Mouse (Mus musculus) limb, embryonic 12.5 days (tissue): ENCODE measurements around the gene Ccl26. TPM values are rescaled to one million over a fixed set of nuclear protein-coding genes. Genes with fewer than 3 reads are reported as not detected.

ENCODE experiments used
- ATAC-seq: fragments of 200-750 bp; cut with Nextera tagmentation; 2 replicates; pipeline ENCODE4 v1.8.0; 2017; ENCODE audit warnings: low read depth, moderate TSS enrichment; ENCODE audit not compliant: insufficient number of reproducible peaks, insufficient read depth, low FRiP score, low TSS enrichment
- H3K27ac ChIP-seq: fragments of 300-500 bp; sonication (generic); 2 replicates; pipeline ENCODE4 v1.5.1; 2016; ENCODE audit warnings: mild to moderate bottlenecking, moderate library complexity
- H3K27me3 ChIP-seq: fragments of 300-500 bp; sonication (generic); 2 replicates; pipeline ENCODE4 v1.6.1; 2016; ENCODE audit warnings: mild to moderate bottlenecking, moderate library complexity
- H3K36me3 ChIP-seq: fragments of 300-500 bp; sonication (generic); 2 replicates; pipeline ENCODE4 v1.6.1; 2016; ENCODE audit warnings: mild to moderate bottlenecking, moderate library complexity
- H3K4me1 ChIP-seq: fragments of 300-500 bp; sonication (generic); replicated peaks from 2 replicates; pipeline ENCODE4 v1.6.1; 2016
- H3K4me2 ChIP-seq: fragments of 300-500 bp; sonication (generic); 2 replicates; pipeline ENCODE4 v1.6.1; 2016; ENCODE audit warnings: mild to moderate bottlenecking, moderate library complexity
- H3K4me3 ChIP-seq: fragments of 300-500 bp; sonication (generic); replicated peaks from 2 replicates; pipeline ENCODE4 v1.5.1; 2016; ENCODE audit warnings: mild to moderate bottlenecking
- H3K9ac ChIP-seq: fragments of 300-500 bp; sonication (generic); replicated peaks from 2 replicates; pipeline ENCODE4 v1.6.1; 2016; ENCODE audit warnings: mild to moderate bottlenecking, moderate library complexity
- H3K9me3 ChIP-seq: fragments of 300-500 bp; sonication (generic); 2 replicates; pipeline ENCODE4 v1.6.1; 2016; ENCODE audit warnings: mild to moderate bottlenecking, moderate library complexity
- WGBS: fragments of 180-500 bp; shearing (Covaris S2); methylation state at CpG from one replicate; pipeline ENCODE4 v1.1.7; 2016; 5-methylcytosine and 5-hydroxymethylcytosine counted together
- polyA plus RNA-seq: library from polyadenylated mRNA; unstranded; fragments of >200 nt; fragmentation: Nextera tagmentation; extraction: Ambion mirVana; gene quantifications from 2 replicates; pipeline ENCODE4 v1.2.1, GENCODE M21; 2016

Ccl26 gene
- polyA plus RNA-seq, 1 experiment from 2014 or later, result not detected

DNA sequence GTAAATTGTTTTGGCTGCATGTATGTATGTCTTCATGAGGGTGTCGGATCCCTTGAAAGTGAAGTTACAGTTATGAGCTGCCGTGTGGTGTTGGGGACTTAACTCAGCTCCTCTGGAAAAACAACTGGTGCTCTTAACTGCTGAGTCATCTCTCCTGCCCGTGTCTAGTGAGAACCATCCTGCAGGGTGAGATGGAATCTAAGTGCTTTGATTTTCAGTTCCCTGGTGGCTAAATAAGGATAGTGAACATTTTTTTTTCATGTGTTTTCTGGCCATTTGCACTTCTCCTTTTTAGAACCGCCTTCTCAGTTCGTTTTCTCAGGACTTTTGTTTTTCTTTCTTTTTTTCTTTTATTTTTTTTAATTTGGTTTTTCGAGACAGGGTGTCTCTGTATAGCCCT is 5.3 kb upstream of the Ccl26 start:
- H3K4me1 ChIP-seq, result no peaks in the 10 kb centered on the region

DNA sequence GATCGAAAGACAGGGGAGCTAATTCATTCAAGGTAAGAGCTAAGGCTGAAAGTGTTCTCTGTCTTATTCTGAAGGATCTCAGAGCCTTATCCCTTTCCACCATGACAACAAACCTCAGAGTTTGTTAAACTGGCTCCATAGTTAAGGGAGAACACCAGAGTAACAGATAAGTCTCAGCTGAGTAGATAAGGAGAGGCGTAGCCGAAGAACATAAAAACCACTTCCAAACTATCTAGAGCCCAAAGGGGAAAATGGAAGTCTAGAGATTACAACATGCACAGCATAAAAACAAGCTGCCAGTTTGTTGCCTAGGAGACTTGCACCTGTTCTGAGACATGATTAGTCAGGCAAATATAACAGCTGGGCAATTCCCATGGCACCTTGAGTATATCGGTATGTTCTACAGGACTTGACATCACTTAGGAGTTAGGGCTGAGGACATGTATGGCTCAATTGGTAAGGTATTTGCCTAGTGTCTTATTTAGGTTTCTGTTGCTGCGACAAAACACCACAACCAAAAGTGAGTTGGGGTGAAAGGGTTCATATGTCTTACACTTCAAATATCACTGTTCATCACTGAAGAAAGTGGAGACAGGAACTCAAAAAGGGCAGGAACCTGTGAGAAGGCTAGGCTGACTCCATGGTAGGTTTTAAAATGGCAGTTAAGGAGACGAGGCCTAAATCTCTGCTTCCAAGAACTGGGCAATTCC is 4.3 kb upstream of the Ccl26 start:
- WGBS, result 87% methylated on average over 6 of the region's 6 CpGs
- Histone ChIP-seq H3K27ac (no peak overlapping the region), H3K9ac (no peak overlapping the region), H3K4me3 (no peak overlapping the region), H3K36me3 (no peaks in the 10 kb centered on the region), H3K4me1 (no peaks in the 10 kb centered on the region), H3K9me3 (no peaks in the 10 kb centered on the region), H3K27me3 (no peaks in the 10 kb centered on the region), H3K4me2 (no peak overlapping the region)
- ATAC-seq, result no peak

More for the DNA sequence above, 5.3 kb upstream of the Ccl26 start:
- Histone ChIP-seq H3K4me2 (no peak overlapping the region), H3K9me3 (no peaks in the 10 kb centered on the region), H3K4me3 (no peak overlapping the region), H3K36me3 (no peaks in the 10 kb centered on the region), H3K9ac (no peak overlapping the region), H3K27me3 (no peaks in the 10 kb centered on the region), H3K27ac (no peak overlapping the region)
- ATAC-seq, result no peak
- 64% methylated on average over 6 of the region's 6 CpGs for WGBS

DNA sequence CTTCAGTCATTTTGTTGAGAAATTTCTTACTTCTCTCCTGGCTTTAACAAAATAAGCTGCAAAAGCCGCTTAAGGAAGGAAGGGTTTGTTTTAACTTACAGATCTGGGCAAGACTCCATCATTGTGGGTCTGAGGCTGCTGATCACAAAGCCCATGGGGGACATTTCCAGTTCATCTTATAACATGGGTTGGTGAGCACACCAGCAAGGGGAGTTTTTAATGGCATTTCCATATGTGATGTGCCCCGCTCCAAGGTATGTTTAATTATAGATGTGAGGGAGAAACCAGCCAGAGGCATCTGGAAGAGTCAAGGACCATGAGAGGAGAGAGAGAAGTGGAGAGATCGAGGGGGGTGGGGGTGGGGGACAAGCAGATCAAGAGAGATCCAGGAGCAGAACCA is 5.7 kb downstream of the Ccl26 start:
- Histone ChIP-seq H3K36me3 (no peaks in the 10 kb centered on the region), H3K9me3 (no peaks in the 10 kb centered on the region), H3K4me2 (no peak overlapping the region), H3K27ac (no peak overlapping the region), H3K9ac (no peak overlapping the region), H3K27me3 (0 out of 2 replicates have a peak, but pooled peaks cover 3% of the 10 kb centered on the region), H3K4me1 (peaks cover 9% of the 10 kb centered on the region; the same call in 1 of the 2 replicates), H3K4me3 (no peak overlapping the region)
- no peak for ATAC-seq
- 63% methylated on average over 3 of the region's 3 CpGs for WGBS

DNA sequence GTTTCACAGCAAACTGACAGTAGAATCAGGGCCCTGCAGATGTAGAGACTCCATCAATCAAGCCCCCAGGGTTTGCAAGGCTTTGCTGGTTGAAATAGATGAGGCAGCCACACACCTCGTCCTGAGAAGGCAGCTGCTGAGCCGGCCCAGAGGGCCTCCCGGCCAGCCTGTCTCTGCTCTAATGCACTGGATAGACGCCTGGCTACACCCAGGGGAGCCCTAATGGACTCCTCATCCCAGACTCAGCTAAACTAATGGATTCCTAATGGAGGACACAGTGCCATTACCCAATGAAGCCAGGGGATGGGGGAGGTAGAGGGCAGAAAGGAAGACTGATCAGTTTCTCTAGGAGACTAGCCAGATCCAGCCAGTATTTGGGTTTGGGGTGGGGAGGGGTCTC is 6.3 kb downstream of the Ccl26 start:
- peaks cover 4% of the 10 kb centered on the region; the same call in 1 of the 2 replicates for H3K27me3 ChIP-seq
- H3K9ac ChIP-seq, result no peak overlapping the region
- no peaks in the 10 kb centered on the region for H3K9me3 ChIP-seq
- ATAC-seq, result no peak
- H3K4me1 ChIP-seq, result peaks cover 9% of the 10 kb centered on the region; the same call in 1 of the 2 replicates
- WGBS, result 13% methylated on average over 4 of the region's 4 CpGs
- H3K27ac ChIP-seq, result 0 out of 2 replicates have a peak overlapping the region, but pooled peaks have one; percentile 32
- no peak overlapping the region for H3K4me3 ChIP-seq
- H3K36me3 ChIP-seq, result no peaks in the 10 kb centered on the region
- H3K4me2 ChIP-seq, result no peak overlapping the region

DNA sequence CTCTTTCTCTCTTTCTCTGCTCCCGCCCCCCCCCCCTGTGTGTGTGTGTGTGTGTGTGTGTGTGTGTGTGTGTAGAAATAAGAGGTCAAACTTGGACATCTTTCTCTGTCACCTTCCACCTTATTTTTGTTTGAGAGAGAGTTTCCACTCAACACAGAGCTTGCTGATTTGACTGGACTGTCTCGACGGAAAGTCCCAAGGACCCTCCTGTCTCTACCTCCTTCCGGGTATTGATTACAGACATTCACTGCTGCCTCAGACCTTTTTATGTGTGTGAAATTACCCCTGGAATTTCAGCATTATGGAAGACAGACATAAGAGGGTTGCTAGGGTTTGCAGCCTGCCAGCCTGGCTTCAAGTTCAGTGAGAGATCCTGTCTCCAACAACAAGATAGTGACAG is 7.1 kb downstream of the Ccl26 start:
- peaks cover 7% of the 10 kb centered on the region; the same call in 1 of the 2 replicates for H3K27me3 ChIP-seq
- no peak overlapping the region for H3K4me3 ChIP-seq
- no peak overlapping the region for H3K27ac ChIP-seq
- H3K4me1 ChIP-seq, result peaks cover 9% of the 10 kb centered on the region; the same call in 1 of the 2 replicates
- no peaks in the 10 kb centered on the region for H3K36me3 ChIP-seq
- H3K9me3 ChIP-seq, result no peaks in the 10 kb centered on the region
- 73% methylated on average over 3 of the region's 4 CpGs for WGBS
- no peak for ATAC-seq
- no peak overlapping the region for H3K9ac ChIP-seq
- H3K4me2 ChIP-seq, result no peak overlapping the region

DNA sequence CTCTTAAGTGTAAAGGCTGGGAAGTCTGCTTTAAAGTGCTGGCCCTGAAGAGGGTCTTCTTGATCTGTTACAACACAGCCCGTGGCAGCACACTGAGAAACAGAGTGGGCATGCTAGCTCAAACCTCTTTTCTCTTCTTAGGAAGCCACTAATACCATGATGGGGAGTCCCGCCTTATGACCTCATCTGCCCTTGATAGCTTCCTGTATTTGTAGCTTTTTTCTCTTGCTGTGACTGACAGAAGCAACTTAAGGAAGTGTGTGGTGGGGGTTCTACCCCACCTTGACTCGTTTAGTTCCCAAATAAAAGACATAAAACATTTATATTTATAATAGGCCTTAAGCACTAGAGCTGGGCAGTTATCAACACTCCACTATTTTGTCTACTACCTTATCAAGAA is 11.8 kb downstream of the Ccl26 start:
- H3K27me3 ChIP-seq, result peaks cover 22% of the 10 kb centered on the region
- ATAC-seq, result no peak
- 81% methylated on average over 3 of the region's 3 CpGs for WGBS
- no peak overlapping the region for H3K4me2 ChIP-seq
- no peak overlapping the region for H3K27ac ChIP-seq
- H3K9ac ChIP-seq, result no peak overlapping the region
- no peaks in the 10 kb centered on the region for H3K36me3 ChIP-seq
- H3K4me1 ChIP-seq, result peaks cover 11% of the 10 kb centered on the region; the same call in 1 of the 2 replicates
- H3K9me3 ChIP-seq, result no peaks in the 10 kb centered on the region
- H3K4me3 ChIP-seq, result no peak overlapping the region

DNA sequence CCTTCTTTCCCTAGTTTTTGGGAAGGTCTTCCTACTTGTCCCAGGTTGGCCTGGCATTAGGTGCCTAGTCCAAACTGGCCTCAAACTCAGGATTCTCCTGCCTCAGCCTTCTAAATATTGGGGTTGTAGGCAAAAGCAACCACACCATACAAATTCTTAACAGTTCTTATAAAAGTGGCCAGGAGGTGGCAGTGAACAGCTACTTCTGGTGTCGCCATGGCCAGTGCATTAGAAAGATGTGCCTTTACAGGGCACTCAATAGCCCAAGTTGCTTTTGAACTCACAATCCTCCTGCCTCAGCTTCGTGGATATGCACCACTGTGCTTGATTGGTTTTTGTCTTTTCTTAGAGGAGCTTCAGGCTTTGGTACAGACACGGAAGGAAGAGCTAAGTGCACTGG is 12.5 kb downstream of the Ccl26 start:
- Histone ChIP-seq H3K27me3 (peaks cover 24% of the 10 kb centered on the region), H3K27ac (no peak overlapping the region), H3K9ac (no peak overlapping the region), H3K9me3 (no peaks in the 10 kb centered on the region), H3K4me2 (no peak overlapping the region), H3K36me3 (no peaks in the 10 kb centered on the region), H3K4me1 (peaks cover 11% of the 10 kb centered on the region; the same call in 1 of the 2 replicates), H3K4me3 (no peak overlapping the region)
- ATAC-seq, result no peak
- 42% methylated on average over 3 of the region's 3 CpGs for WGBS

DNA sequence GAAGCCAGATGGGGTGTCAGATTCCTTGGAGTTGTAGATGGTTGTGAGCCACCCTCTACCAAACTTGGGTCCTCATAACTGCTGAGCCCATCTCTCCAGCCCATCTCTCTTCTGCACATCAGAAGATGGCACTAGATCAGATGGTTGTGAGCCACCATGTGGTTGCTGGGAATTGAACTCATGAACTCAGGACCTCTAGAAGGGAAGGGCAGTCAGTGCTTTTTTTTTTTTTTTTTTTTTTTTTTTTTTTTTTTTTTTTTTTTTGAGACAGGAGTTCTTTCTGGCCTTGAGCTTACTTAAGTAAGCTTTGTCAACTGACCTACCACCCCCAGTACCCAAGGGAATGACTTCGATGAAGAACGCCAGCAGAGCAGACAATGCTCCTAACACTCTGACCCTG is 15.4 kb downstream of the Ccl26 start:
- Histone ChIP-seq H3K27ac (no peak overlapping the region), H3K4me3 (no peak overlapping the region), H3K4me2 (no peak overlapping the region), H3K36me3 (no peaks in the 10 kb centered on the region), H3K9me3 (no peaks in the 10 kb centered on the region), H3K9ac (no peak overlapping the region), H3K27me3 (peaks cover 31% of the 10 kb centered on the region), H3K4me1 (peaks cover 18% of the 10 kb centered on the region)
- no peak for ATAC-seq
- WGBS, result 20% methylated on average over 2 of the region's 2 CpGs

DNA sequence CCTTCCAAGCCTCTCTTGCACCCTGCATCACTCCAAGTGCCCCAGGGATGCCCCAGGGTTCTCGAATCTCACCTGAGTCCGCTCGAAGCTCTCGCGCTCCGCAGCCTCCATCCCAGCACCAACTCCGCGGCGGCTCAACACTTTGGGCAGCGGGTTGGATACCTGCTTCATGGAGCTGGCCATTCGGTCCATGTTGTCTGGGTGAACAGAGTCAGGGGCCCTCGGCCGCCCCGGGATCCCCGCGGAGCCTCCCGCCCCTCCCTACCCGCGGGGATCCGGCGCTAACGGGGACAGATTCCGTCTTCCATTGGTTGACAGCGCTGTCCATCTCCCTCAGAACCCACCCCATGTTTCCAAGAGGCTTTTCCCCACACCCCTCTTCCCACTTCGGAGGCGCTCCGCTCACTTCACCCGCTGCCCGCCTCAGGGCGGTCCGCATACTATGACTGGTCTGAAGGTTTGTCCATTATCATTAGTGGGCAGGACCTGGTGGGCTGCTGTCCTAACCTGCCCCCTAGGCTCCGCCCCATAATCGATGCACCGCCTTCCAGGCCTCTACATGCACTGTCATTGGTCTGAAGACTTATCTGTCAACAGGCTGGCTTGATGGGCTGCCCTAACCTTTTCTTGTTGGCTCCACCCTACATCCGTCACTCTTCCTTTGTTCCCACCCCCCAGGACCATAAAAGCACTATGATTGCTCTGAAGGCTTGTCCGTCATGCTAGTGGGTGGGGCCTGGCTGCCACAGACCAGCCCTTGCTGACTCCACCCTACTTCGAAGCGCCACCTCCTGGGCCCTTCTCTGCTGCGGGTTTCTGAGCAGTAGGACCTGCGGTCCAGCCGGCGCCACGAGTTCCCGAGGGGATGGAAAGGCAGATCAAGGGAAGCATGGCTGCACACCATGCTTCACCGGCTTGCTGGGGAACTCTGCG is 18.2 kb downstream of the Ccl26 start, which contains the start of gene Hip1:
TSS of gene Hip1 (minus strand) at position 256 of the 933 bp plus-strand sequence.
- peaks cover 18% of the 10 kb centered on the region for H3K4me1 ChIP-seq
- ATAC-seq, result peak; percentile 100
- peak within 1 kb of the TSS; percentile 92 for H3K4me2 ChIP-seq
- WGBS, result under 1% methylated on average over 46 of the region's 46 CpGs
- peak within 1 kb of the TSS; percentile 69 for H3K4me3 ChIP-seq
- peak within 1 kb of the TSS; percentile 73 for H3K9ac ChIP-seq
- peak within 1 kb of the TSS; percentile 46 for H3K27ac ChIP-seq
- H3K9me3 ChIP-seq, result no peaks in the 10 kb centered on the region
- H3K27me3 ChIP-seq, result peaks cover 27% of the 10 kb centered on the region; the same call in 1 of the 2 replicates
- H3K36me3 ChIP-seq, result no peaks in the 10 kb centered on the region

DNA sequence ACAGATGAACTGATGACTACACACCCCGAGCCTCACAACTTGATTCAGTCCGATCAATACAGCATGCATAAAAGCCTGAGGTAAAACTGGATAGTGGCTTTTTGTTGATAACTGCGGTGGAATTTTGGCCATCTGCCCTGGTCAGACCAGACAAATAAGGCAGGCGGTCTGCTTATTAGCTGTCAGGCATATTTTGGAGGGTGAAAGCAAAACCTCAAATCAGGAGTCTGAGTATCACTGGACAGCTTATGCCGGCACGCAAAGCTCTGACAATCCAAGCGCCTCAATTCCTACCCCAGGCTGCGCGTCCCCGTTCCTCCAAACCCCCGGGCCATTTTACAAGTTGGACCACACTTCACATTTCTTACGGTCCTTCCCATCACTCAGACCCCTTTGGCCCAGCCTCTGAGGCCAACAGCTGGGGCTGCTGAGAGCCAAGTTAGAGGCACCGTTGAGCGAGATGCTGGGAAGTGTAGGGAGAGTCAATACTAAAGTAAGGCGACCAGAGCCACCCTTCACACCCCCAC is 19.3 kb downstream of the Ccl26 start:
- H3K4me2 ChIP-seq, result peak overlapping the region; percentile 92
- H3K9ac ChIP-seq, result peak overlapping the region; percentile 73
- WGBS, result 8% methylated on average over 15 of the region's 15 CpGs
- no peaks in the 10 kb centered on the region for H3K36me3 ChIP-seq
- peak overlapping the region; percentile 69 for H3K4me3 ChIP-seq
- H3K27ac ChIP-seq, result no peak overlapping the region
- H3K27me3 ChIP-seq, result peaks cover 21% of the 10 kb centered on the region; the same call in 1 of the 2 replicates
- H3K9me3 ChIP-seq, result no peaks in the 10 kb centered on the region
- no peak for ATAC-seq
- peaks cover 18% of the 10 kb centered on the region for H3K4me1 ChIP-seq

DNA sequence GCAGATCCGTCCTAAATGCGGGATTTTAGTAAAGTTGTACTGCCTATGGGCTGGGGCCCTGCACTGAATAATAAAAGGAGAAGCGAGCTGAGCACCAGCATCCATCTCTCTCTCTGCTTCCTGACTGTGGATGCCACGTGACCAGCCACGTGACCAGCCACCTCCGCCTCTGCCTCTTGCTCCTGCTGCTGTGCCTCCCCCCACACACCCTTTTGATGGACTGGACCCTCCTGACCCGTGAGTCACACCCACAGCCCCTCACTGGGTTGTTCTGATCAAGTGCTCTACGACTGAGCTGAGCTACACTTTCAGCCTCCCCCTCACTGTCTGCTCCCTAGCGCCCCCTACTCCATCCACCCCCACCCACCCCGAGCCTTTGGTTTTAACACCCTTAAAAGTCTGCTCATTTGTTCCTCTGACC is 25.6 kb downstream of the Ccl26 start:
- H3K27me3 ChIP-seq, result no peaks in the 10 kb centered on the region
- no peak overlapping the region for H3K27ac ChIP-seq
- no peak for ATAC-seq
- no peaks in the 10 kb centered on the region for H3K4me1 ChIP-seq
- 79% methylated on average over 10 of the region's 10 CpGs for WGBS
- H3K4me3 ChIP-seq, result no peak overlapping the region
- no peaks in the 10 kb centered on the region for H3K9me3 ChIP-seq
- H3K4me2 ChIP-seq, result no peak overlapping the region
- H3K36me3 ChIP-seq, result no peaks in the 10 kb centered on the region
- H3K9ac ChIP-seq, result no peak overlapping the region
